Mouse (Mus musculus): ENCODE results near the gene Tnnt3.

The Tnnt3 gene

DNA sequence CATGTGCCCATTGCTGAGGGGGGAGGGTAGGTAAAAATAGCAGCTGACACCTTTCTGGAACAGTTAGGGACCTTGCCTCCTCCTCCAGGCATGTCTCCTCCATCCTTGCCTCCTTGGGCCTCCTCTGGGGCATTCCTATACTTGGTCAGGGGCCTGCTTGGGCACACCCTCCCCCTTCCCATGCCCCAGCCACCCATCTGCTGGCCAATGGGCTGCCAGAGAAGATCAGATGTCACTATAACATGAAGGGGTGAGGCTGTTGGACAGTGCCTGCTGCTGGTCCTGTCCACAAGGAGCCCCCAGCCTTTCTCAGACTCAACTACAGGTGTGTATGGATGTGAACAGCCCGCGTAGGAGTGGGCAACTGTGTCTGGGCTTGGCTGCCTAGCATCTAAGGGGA, at the start of gene Tnnt3:
TSS of gene Tnnt3 (plus strand) at position 262 of the 400 bp plus-strand sequence.
- DNase-seq (ENCODE audit: low spot score): no peak

GRCm38 (mm10) chr7:142449038-142449617, 49.5 kb upstream of the Tnnt3 start:
- no peak for DNase-seq (ENCODE audit: low spot score)

DNA sequence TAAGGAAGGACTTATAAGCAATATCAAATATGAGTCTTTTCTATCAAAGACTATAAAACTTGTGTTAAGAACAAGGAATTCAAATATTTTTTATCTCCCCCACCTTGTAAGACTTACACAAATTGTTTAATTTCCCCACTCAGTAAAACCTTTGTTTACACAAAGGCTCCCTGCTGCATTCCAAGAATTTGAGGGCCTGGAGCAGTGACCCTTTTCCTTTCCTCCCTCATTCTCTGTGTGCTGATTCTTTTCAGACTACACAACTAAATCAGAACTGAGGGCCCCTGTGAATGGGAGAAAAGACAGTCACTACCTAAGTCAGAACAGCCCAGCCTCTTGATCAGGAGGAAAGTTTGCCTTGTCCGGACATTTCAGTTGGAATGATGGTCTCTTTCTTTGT, 43.9 kb upstream of the Tnnt3 start:
- no peak for DNase-seq (ENCODE audit: low spot score)

GRCm38 (mm10) chr7:142455251-142455650, 43.4 kb upstream of the Tnnt3 start:
- DNase-seq (ENCODE audit: low spot score): no peak

DNA sequence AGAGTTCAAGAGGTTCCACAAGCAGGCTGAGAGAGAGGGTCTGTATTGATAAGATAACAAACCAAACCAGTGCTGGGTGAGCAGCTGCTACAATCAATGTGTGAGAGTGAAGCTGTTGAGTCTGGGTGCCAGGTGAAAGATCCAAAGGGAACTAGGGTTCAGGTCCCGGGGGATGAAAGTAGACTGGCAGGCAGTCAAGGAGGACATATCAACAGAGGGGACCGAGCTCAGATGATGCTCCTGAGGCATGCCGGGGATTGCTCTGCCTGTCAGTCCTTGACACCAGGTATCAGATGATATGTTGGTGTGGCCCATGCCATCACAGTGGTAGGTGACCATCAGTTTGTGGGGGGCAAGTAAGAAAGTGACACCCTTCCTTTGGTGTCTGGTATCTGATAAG, 41.8 kb upstream of the Tnnt3 start:
- DNase-seq (ENCODE audit: low spot score): no peak

DNA sequence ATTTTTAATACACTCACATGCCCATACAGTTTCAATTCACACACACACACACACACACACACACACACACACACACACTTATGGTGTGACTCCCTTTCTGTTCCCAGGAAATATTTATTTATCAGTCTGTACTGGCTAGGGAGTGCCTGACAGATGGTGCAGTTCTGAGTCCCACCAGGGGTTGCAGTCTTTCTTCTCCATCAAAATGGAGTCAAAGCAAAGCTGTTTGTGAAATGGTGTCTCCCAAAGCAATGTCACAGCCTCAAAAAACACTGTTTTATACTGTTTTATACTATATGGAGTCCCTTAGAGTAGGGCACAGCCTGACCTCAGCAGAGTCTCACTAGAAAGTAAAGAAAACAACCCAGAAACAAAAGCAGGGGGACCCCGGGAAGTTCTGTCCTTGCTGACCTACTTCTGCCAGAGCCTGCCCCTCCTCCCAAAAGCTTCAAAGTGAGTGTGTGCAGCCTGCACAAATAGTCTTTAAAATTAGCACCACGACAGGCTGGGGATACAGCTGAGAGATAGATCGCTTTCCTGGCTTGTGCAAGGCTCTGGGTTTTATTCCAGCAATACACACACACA, 41.3 kb upstream of the Tnnt3 start:
- no peak for DNase-seq (ENCODE audit: low spot score)

- DNase-seq (ENCODE audit: low spot score): no peak
Observed at GRCm38 (mm10) chr7:142458026-142458425, 40.6 kb upstream of the Tnnt3 start.

- DNase-seq (ENCODE audit: low spot score): no peak
Observed at GRCm38 (mm10) chr7:142458676-142459298, 39.8 kb upstream of the Tnnt3 start.

GRCm38 (mm10) chr7:142459299-142459691, 39.3 kb upstream of the Tnnt3 start:
- DNase-seq (ENCODE audit: low spot score): no peak

DNA sequence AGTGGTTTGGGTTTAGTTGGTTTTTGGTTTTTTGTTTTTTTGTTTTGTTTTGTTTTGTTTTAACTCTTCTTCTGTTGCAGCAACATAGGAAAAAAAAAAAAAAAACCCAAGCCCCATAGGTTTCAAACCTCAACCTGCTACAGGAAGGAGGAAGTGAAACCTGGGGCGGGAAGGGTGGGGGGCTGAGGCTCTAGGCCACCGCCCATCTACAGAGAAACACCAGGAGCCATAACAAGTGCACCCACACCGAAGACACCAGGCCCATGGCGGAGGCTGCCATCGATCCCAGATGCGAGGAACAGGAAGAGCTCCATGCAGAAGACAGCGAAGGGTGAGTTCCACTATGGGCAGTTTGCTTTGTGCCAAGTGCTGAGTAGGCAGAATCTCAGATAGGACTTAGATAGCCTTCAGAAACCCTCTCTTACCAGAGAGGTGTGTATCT, 38.0 kb upstream of the Tnnt3 start, which contains the start of gene Lsp1:
TSS of gene Lsp1 (plus strand) at position 174 of the 442 bp plus-strand sequence.
- DNase-seq (ENCODE audit: low spot score): no peak

- DNase-seq (ENCODE audit: low spot score): no peak
Observed at GRCm38 (mm10) chr7:142461446-142461845, 37.2 kb upstream of the Tnnt3 start.

DNA sequence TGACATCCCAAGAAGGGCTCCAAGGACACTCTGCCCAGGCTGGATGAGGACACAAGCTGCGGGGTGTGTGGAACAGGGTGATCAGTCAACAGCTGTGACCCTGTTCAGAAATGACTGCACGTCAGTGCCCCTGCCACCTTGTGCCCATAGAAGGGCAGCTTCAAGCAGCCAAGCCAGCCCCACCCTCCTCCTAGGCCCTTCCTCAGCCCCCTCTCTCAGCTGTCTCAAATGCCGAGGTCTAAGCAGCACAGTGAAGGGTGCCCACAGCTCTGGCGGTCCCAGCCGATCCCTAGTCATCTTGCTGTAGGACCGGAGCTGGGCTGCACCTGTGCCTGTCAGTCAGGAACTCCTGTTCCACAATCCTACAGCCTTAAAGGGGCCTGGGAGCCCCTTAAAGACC, 36.4 kb upstream of the Tnnt3 start:
- DNase-seq (ENCODE audit: low spot score): no peak

- DNase-seq (ENCODE audit: low spot score): no peak
Observed at GRCm38 (mm10) chr7:142462594-142463078, 36.0 kb upstream of the Tnnt3 start.

GRCm38 (mm10) chr7:142470171-142470691, 28.4 kb upstream of the Tnnt3 start:
- no peak for DNase-seq (ENCODE audit: low spot score)

DNA sequence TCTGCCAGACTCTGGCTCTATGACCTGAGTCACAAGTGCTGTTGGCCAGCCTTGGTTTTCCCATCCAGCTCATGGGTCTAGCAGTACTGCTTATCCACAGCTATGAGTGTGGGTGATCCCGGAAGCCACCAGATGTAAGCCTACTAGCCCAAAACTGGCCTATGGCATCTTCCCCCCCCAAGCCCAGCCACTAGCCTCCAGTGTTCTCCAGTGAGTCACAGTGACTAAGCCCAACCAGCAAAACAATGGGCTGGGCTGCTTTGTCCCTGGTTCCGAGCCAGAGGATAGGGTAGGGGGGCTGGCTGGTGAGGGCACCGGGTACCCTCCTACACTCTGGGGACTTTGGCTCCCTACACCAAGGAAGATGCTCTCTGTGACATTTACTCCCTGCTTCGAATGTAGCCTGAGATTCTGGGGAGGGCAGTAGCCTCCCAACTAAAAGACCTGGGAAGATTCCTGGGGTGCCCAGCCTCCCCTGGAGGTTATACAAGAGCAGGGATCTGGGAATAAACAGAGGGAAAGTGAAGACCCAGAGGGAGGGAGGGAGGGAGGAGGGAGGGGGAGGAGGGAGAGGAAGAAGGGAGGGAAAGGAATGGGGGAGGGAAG, 27.7 kb upstream of the Tnnt3 start:
- peak; percentile 64 for DNase-seq (ENCODE audit: low spot score)

DNA sequence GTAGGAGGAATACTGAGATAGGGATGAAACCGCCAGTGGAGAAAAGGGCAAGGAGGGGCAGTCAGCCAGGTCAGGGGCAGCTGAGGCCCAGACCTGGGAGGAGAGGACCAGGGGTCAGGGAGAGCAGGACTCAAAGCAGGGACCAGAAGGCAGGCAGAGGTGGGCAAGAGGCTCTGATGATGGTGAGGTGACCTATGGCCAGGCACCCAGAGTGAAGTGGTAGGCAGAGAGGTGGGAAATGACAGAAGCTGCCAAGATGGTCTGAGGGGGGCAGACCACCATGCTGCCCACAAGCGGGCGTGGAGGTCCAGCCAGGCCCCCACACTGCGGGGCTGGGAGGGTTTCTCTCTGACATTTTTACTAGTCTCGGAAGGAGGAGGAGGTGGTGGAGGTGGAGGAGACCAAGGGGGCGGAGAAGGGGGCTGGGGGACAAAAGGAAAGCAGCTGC, 27.2 kb upstream of the Tnnt3 start:
- no peak for DNase-seq (ENCODE audit: low spot score)

- DNase-seq (ENCODE audit: low spot score): no peak
Observed at GRCm38 (mm10) chr7:142471884-142472570, 26.6 kb upstream of the Tnnt3 start.

- no peak for DNase-seq (ENCODE audit: low spot score)
Observed at GRCm38 (mm10) chr7:142472936-142473335, 25.7 kb upstream of the Tnnt3 start.

- no peak for DNase-seq (ENCODE audit: low spot score)
Observed at GRCm38 (mm10) chr7:142473476-142473875, 25.2 kb upstream of the Tnnt3 start.

DNA sequence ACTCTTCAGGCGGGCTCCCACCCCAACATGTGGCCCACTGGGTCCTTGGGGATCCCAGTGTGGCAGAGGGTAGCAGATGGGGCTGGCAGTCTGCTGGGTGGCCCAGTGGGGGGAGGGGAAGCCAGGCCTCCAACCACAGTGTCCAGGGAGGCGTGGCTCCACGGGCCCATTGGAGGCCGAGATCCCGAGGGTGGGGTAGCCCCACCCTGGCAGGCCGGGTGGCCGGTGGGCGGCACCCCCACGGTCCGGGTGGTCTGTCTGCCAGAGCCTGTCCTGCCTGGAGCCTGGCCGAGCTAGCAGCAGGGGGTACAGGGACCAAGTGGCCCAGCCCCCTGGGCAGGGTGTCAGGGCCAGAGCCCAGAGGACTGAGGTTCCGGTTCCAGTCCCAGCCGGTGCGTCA, 23.8 kb upstream of the Tnnt3 start:
- no peak for DNase-seq (ENCODE audit: low spot score)

GRCm38 (mm10) chr7:142475641-142476040, 23.0 kb upstream of the Tnnt3 start:
- no peak for DNase-seq (ENCODE audit: low spot score)

- DNase-seq (ENCODE audit: low spot score): no peak
Observed at GRCm38 (mm10) chr7:142476271-142476670, 22.4 kb upstream of the Tnnt3 start.
